Mouse (Mus musculus): ENCODE data around the gene Zranb3. TPM values are rescaled to one million over a fixed set of nuclear protein-coding genes. Genes with fewer than 3 reads are reported as not detected.
A peak's percentile ranks its signal among the peaks of the same experiment; 100 is the strongest.

Zranb3 gene
- polyA plus RNA-seq, 1 experiment from 2014 or later, result 1.3 TPM

DNA sequence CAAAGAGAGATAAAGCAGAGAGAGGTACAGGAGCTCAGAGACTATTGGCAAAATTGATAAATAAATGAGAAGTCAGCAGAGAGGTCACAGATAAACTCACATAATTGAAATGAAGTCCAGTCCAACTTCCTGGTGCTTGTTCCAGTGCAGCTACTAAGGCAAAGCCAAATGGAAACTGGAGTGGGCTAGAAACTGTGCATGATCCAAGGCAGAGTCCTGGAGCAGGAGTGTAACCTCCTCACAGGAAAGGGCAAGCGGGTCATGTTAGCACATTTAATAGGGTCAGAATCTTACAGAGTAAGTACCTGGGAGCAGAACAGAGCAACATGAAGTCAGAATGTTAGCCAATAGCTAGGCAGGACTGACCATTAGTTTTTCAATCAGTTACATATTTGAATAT is 24.2 kb downstream of the Zranb3 start:
- Histone ChIP-seq H3K36me3 (replicated peaks; ENCODE audit: insufficient read depth, low read length) (no peaks in the 10 kb centered on the region), H3K27ac (ENCODE audit: low read depth) (no peak overlapping the region), H3K4me3 (ENCODE audit: low read depth, low read length) (no peak overlapping the region), H3K27me3 (ENCODE audit: insufficient read depth, low read length) (no peaks in the 10 kb centered on the region), H3K4me2 (ENCODE audit: low read depth, low read length) (no peak overlapping the region), H3K9ac (replicated peaks) (no peak overlapping the region), H3K9me3 (ENCODE audit: low read length) (no peaks in the 10 kb centered on the region), H3K4me1 (ENCODE audit: insufficient read depth) (peaks cover 9% of the 10 kb centered on the region)
- 85% methylated on average over 1 of the region's 1 CpGs for WGBS (ENCODE audit: insufficient replicate concordance)
- DNase-seq, result no peak
- TF ChIP-seq CTCF (IDR thresholded peaks at IDR 0.05; ENCODE audit: low read depth) (no peak), EP300 (IDR thresholded peaks at IDR 0.05; ENCODE audit: low read depth) (no peak)
- no peak for ATAC-seq

DNA sequence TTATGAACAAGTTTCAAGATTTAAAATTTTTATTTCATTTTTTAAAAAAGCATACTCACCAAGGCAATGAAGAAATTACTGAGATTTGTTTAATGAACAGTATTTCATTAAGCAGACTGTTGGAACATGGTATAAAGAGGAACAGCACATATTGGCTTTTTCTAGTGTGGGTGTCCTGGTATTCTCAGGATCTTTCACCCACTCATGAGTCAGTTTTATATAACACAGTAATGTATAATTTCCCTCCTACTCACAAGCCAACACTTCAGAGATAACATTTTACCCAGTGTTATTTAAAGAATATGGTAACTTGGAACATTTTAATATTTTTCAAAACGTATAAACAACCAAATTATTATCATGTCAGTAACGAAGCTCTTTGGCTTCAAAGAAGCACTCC is 25.1 kb downstream of the Zranb3 start:
- no peak for DNase-seq
- 82% methylated on average over 2 of the region's 2 CpGs for WGBS (ENCODE audit: insufficient replicate concordance)
- ATAC-seq, result no peak
- H3K9ac ChIP-seq (replicated peaks), result no peak overlapping the region
- no peaks in the 10 kb centered on the region for H3K27me3 ChIP-seq (ENCODE audit: insufficient read depth, low read length)
- H3K36me3 ChIP-seq (replicated peaks; ENCODE audit: insufficient read depth, low read length), result no peaks in the 10 kb centered on the region
- no peak overlapping the region for H3K27ac ChIP-seq (ENCODE audit: low read depth)
- TF ChIP-seq EP300 (IDR thresholded peaks at IDR 0.05; ENCODE audit: low read depth) (no peak), CTCF (IDR thresholded peaks at IDR 0.05; ENCODE audit: low read depth) (no peak)
- H3K4me3 ChIP-seq (ENCODE audit: low read depth, low read length), result no peak overlapping the region
- H3K9me3 ChIP-seq (ENCODE audit: low read length), result no peaks in the 10 kb centered on the region
- H3K4me1 ChIP-seq (ENCODE audit: insufficient read depth), result peaks cover 9% of the 10 kb centered on the region
- no peak overlapping the region for H3K4me2 ChIP-seq (ENCODE audit: low read depth, low read length)

- Histone ChIP-seq H3K27me3 (ENCODE audit: insufficient read depth, low read length) (no peaks in the 10 kb centered on the region), H3K4me3 (ENCODE audit: low read depth, low read length) (no peak overlapping the region), H3K4me2 (ENCODE audit: low read depth, low read length) (no peak overlapping the region), H3K36me3 (replicated peaks; ENCODE audit: insufficient read depth, low read length) (no peaks in the 10 kb centered on the region), H3K9me3 (ENCODE audit: low read length) (no peaks in the 10 kb centered on the region), H3K4me1 (ENCODE audit: insufficient read depth) (peaks cover 7% of the 10 kb centered on the region), H3K9ac (replicated peaks) (no peak overlapping the region), H3K27ac (ENCODE audit: low read depth) (no peak overlapping the region)
- 80% methylated on average over 8 of the region's 8 CpGs for WGBS (ENCODE audit: insufficient replicate concordance)
- DNase-seq, result no peak
- no peak for TF ChIP-seq EP300 (IDR thresholded peaks at IDR 0.05; ENCODE audit: low read depth)
- no peak for TF ChIP-seq CTCF (IDR thresholded peaks at IDR 0.05; ENCODE audit: low read depth)
- no peak for ATAC-seq
Measured at GRCm38 (mm10) chr1:128076791-128077479, 25.9 kb downstream of the Zranb3 start.

DNA sequence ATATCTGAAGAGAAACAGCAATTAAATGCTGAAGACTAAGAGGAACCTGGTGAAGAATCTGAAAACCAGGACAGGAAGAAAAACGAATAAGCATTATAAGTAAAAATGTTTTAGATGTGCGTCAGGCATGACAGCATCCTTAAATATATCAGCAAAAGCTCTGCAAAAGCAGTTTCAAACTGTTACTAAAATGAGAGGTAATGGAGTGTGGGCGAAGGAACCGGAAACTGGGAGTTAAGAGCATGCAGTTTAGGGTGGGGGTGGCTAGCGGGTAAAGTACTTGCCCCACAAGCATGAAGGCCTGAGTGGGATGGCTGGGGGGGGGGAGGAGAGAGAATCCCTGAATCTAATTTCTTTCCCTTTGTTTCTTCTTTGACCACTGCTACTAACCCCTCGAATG is 29.8 kb downstream of the Zranb3 start:
- H3K27me3 ChIP-seq (ENCODE audit: insufficient read depth, low read length), result no peaks in the 10 kb centered on the region
- H3K4me2 ChIP-seq (ENCODE audit: low read depth, low read length), result no peak overlapping the region
- H3K9ac ChIP-seq (replicated peaks), result no peak overlapping the region
- no peak for ATAC-seq
- no peak overlapping the region for H3K4me3 ChIP-seq (ENCODE audit: low read depth, low read length)
- peaks cover 6% of the 10 kb centered on the region; the same call in 1 of the 2 replicates for H3K4me1 ChIP-seq (ENCODE audit: insufficient read depth)
- 93% methylated on average over 6 of the region's 6 CpGs for WGBS (ENCODE audit: insufficient replicate concordance)
- H3K27ac ChIP-seq (ENCODE audit: low read depth), result no peak overlapping the region
- TF ChIP-seq EP300 (IDR thresholded peaks at IDR 0.05; ENCODE audit: low read depth), result no peak
- TF ChIP-seq CTCF (IDR thresholded peaks at IDR 0.05; ENCODE audit: low read depth), result no peak
- H3K9me3 ChIP-seq (ENCODE audit: low read length), result no peaks in the 10 kb centered on the region
- no peaks in the 10 kb centered on the region for H3K36me3 ChIP-seq (replicated peaks; ENCODE audit: insufficient read depth, low read length)
- DNase-seq, result no peak

DNA sequence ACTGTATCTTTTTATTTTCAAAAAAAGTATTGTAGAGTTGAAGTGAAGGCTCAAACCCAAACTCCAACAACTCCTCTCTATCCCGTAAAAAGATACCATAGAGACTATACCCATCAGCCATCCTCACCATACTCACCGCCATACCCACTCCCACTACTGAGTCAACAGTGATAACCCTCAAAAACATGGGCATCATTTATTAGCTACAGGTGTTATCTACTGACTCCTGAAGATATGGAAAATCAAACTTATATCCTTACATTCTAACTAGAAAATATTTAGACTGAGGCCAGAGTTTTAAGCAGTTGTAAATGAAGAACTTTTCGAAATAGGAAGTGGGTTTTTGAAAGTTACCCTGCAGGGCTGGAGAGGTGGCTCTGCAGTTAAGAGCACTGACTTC is 32.8 kb downstream of the Zranb3 start:
- Histone ChIP-seq H3K36me3 (replicated peaks; ENCODE audit: insufficient read depth, low read length) (no peaks in the 10 kb centered on the region), H3K4me1 (ENCODE audit: insufficient read depth) (peaks cover 6% of the 10 kb centered on the region; the same call in 1 of the 2 replicates), H3K4me2 (ENCODE audit: low read depth, low read length) (no peak overlapping the region), H3K9me3 (ENCODE audit: low read length) (no peaks in the 10 kb centered on the region), H3K27ac (ENCODE audit: low read depth) (no peak overlapping the region), H3K9ac (replicated peaks) (no peak overlapping the region), H3K27me3 (ENCODE audit: insufficient read depth, low read length) (no peaks in the 10 kb centered on the region), H3K4me3 (ENCODE audit: low read depth, low read length) (no peak overlapping the region)
- WGBS (ENCODE audit: insufficient replicate concordance), result 88% methylated on average over 3 of the region's 3 CpGs
- ATAC-seq (no peak), DNase-seq (no peak)
- TF ChIP-seq CTCF (IDR thresholded peaks at IDR 0.05; ENCODE audit: low read depth) (no peak), EP300 (IDR thresholded peaks at IDR 0.05; ENCODE audit: low read depth) (no peak)

DNA sequence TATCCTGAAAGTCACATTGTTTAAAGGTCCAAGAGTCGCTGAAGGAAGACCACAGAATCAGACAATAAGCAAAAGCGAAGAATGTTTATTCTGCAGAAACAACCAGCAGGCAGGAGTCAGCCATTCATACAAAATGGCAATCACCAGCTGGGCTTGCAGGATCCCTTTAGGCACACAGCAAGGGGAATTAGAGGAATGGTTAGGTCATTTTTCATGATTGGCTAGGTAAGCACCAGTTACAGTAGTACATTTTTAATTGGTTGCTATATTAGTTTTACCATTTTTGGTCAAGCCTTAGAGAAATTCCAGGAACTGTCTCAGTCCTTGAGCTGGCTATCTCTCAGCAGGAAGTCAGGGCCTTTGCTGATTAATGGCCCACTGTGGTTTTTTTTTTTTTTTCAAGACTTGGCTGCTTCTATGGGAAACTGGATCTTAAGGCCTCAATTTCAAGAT is 33.9 kb downstream of the Zranb3 start:
- H3K27ac ChIP-seq (ENCODE audit: low read depth), result no peak overlapping the region
- 40% methylated on average over 2 of the region's 2 CpGs for WGBS (ENCODE audit: insufficient replicate concordance)
- DNase-seq (no peak), ATAC-seq (peak; percentile 67)
- H3K4me1 ChIP-seq (ENCODE audit: insufficient read depth), result peaks cover 6% of the 10 kb centered on the region; the same call in 1 of the 2 replicates
- no peaks in the 10 kb centered on the region for H3K27me3 ChIP-seq (ENCODE audit: insufficient read depth, low read length)
- no peaks in the 10 kb centered on the region for H3K9me3 ChIP-seq (ENCODE audit: low read length)
- TF ChIP-seq CTCF (IDR thresholded peaks at IDR 0.05; ENCODE audit: low read depth), result no peak
- TF ChIP-seq EP300 (IDR thresholded peaks at IDR 0.05; ENCODE audit: low read depth), result peak; percentile 73
- H3K36me3 ChIP-seq (replicated peaks; ENCODE audit: insufficient read depth, low read length), result no peaks in the 10 kb centered on the region
- H3K4me2 ChIP-seq (ENCODE audit: low read depth, low read length), result no peak overlapping the region
- H3K4me3 ChIP-seq (ENCODE audit: low read depth, low read length), result no peak overlapping the region
- no peak overlapping the region for H3K9ac ChIP-seq (replicated peaks)

Data from liver, postnatal 0 days (tissue).